Mouse (Mus musculus) brain, embryonic 14.5 days (tissue): Measurements from ENCODE around the gene Nkain2.
A peak's percentile ranks its signal among the peaks of the same experiment; 100 is the strongest.

Experiments used
- CTCF ChIP-seq: fragments of 200-500 bp; IDR thresholded peaks from 2 replicates; pipeline ENCODE4 v1.5.1; 2012; ENCODE audit warnings: inconsistent platforms, mild to moderate bottlenecking, moderate library complexity, borderline replicate concordance; ENCODE audit not compliant: insufficient read depth, insufficient read length; ENCODE audit errors: extremely low read depth
- POLR2A ChIP-seq: fragments of 200-500 bp; IDR thresholded peaks from 2 replicates; pipeline ENCODE4 v1.6.1; 2012; ENCODE audit warnings: mild to moderate bottlenecking, inconsistent platforms, borderline replicate concordance; ENCODE audit not compliant: poor library complexity, insufficient read depth, insufficient read length, severe bottlenecking; ENCODE audit errors: extremely low read depth

DNA sequence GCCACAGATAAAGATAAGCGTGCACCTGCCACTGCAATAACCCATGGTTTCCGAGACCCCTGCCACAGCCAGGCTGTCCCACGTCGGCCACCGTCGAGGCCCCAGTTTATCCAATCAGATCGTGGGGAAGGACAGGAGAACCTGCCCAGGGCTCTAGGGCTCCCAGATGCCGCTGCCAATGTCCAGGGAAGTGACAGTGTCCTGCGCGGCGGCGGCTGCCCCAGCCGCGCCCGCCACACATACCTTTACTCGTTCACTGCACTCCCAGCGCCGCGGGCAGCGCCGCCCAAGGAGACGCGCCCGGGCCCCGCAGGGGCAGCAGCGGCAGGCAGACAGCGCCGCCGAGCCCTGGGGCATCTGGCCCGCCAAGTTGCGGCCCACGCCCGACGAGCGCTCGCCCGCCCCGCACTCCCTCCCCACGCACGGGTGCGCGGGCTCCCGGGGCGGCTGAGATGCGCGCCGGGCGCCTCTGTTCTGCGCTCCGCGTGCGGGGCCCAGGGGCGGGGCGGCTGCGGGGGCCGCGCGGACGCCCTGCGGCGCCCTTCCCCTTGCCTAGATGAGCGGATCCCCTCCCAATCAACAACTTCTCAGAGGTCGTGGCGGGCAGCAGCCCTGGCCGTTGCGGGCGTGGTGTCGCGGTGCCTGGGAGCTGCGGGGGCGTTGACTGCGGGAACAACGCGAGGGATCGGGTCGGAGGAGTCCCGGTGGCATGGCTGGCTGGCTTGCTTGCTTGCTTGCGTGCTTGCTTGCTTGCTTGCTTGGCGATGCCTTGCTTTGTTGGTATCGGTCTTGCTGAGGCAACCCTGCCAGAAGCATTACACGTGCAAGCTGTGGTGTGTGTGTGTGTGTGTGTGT lies at the start of gene Nkain2:
- TF ChIP-seq CTCF (no peak), POLR2A (0 out of 2 replicates have a peak, but pooled peaks have one; percentile 9)
